Mouse (Mus musculus) embryonic fibroblast, embryonic 13.5 days (primary cell): ENCODE results near the gene Tmem86a.

Experiments
- CTCF ChIP-seq: IDR thresholded peaks from 2 replicates; pipeline ENCODE4 v1.5.1; 2011; ENCODE audit warnings: mild to moderate bottlenecking, control low read depth, low read length, moderate library complexity, borderline replicate concordance; ENCODE audit not compliant: insufficient read depth
- POLR2A ChIP-seq: IDR thresholded peaks from 2 replicates; pipeline ENCODE4 v1.6.1; 2011; ENCODE audit warnings: low read depth, mild to moderate bottlenecking, control low read depth, low read length, moderate library complexity

DNA sequence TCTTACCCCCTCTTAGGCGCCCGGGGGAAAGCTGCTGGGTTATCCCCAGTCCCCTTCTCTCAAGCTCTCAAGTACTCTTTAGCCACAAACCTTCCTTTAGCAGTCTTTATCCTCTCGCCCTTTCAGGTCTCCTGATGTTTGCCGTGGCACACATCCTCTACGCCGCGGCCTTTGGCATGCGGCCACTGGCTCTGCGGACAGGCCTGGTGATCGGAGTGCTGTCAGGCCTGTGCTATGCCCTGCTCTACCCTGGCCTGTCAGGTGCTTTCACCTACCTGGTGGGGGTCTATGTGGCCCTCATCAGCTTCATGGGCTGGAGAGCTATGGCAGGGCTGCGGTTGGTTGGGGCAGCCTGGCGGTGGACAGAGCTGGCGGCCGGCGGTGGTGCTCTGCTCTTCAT is 2.9 kb downstream of the Tmem86a start:
- TF ChIP-seq POLR2A, result no peak
- no peak for TF ChIP-seq CTCF
